Mouse (Mus musculus) liver, embryonic 14.5 days (tissue): ENCODE measurements around the gene Abtb2. TPM values are rescaled to one million over a fixed set of nuclear protein-coding genes. Genes with fewer than 3 reads are reported as not detected.
A peak's percentile ranks its signal among the peaks of the same experiment; 100 is the strongest.

Source experiments
- ATAC-seq: fragments of 200-750 bp; cut with Nextera tagmentation; 2 replicates; pipeline ENCODE4 v1.8.0; 2017; ENCODE audit warnings: moderate number of reproducible peaks, mild to moderate bottlenecking, moderate library complexity; ENCODE audit not compliant: insufficient read depth
- DNase-seq, 3 experiments: peaks; one replicate each; pipeline ENCODE4 v3.0.0-alpha.2; 2012 to 2013; ENCODE audit warnings: low read depth in 3 of 3, low spot score in 3 of 3
- H3K27ac ChIP-seq: fragments of 300-500 bp; sonication (generic); 2 replicates; pipeline ENCODE4 v1.5.1; 2014; ENCODE audit warnings: moderate library complexity, mild to moderate bottlenecking, control low read depth, inconsistent platforms
- H3K27me3 ChIP-seq: fragments of 300-500 bp; sonication (generic); 2 replicates; pipeline ENCODE4 v1.6.1; 2014; ENCODE audit warnings: mild to moderate bottlenecking, low read length, moderate library complexity; ENCODE audit not compliant: control insufficient read depth, insufficient read depth
- H3K36me3 ChIP-seq: fragments of 300-500 bp; sonication (generic); replicated peaks from 2 replicates; pipeline ENCODE4 v1.6.1; 2014; ENCODE audit warnings: low read depth; ENCODE audit not compliant: control insufficient read depth, insufficient read depth
- H3K4me1 ChIP-seq, 2 experiments: fragments of 200-500 bp in 1 of 2; fragments of 300-500 bp in 1 of 2; sonication (generic) in 1 of 2; replicated peaks; 2 replicates each; pipeline ENCODE4 v1.6.1; 2012 to 2014; ENCODE audit warnings: antibody characterized with exemption in 1 of 2, inconsistent platforms in 1 of 2, low read length in 1 of 2; ENCODE audit not compliant: control insufficient read depth in 2 of 2, insufficient read depth in 2 of 2
- H3K4me2 ChIP-seq: fragments of 300-500 bp; sonication (generic); 2 replicates; pipeline ENCODE4 v1.6.1; 2014; ENCODE audit warnings: low read depth, mild to moderate bottlenecking, control low read depth, moderate library complexity
- H3K4me3 ChIP-seq, 2 experiments: fragments of 200-500 bp in 1 of 2; fragments of 300-500 bp in 1 of 2; sonication (generic) in 1 of 2; 2 replicates each; pipeline ENCODE4 v1.5.1; 2012 to 2014; ENCODE audit warnings: low read depth in 2 of 2, low read length in 2 of 2, mild to moderate bottlenecking in 2 of 2, control low read depth in 1 of 2, inconsistent platforms in 1 of 2, moderate library complexity in 1 of 2; ENCODE audit not compliant: insufficient read depth in 1 of 2
- H3K9ac ChIP-seq: fragments of 300-500 bp; sonication (generic); replicated peaks from 2 replicates; pipeline ENCODE4 v1.6.1; 2014; ENCODE audit warnings: mild to moderate bottlenecking, control low read depth, moderate library complexity
- H3K9me3 ChIP-seq: fragments of 300-500 bp; sonication (generic); 2 replicates; pipeline ENCODE4 v1.6.1; 2016; ENCODE audit warnings: low read length, mixed read lengths; ENCODE audit not compliant: control insufficient read depth
- CTCF ChIP-seq: IDR thresholded peaks from 2 replicates; pipeline ENCODE4 v1.5.1; 2016; ENCODE audit warnings: antibody characterized with exemption, low read depth, control low read depth
- EP300 ChIP-seq: IDR thresholded peaks from 2 replicates; pipeline ENCODE4 v1.6.1; 2016; ENCODE audit warnings: antibody characterized with exemption, low read depth
- WGBS: fragments of 180-500 bp; shearing (Covaris S2); extraction: QIAGEN DNeasy Blood & Tissue Kit; methylation state at CpG from one replicate; pipeline ENCODE4 v1.1.7; 2014; ENCODE audit not compliant: insufficient replicate concordance; 5-methylcytosine and 5-hydroxymethylcytosine counted together
- polyA plus RNA-seq, 2 experiments: library from polyadenylated mRNA; depleted of rRNA in 1 of 2; stranded (reverse) in 1 of 2; unstranded in 1 of 2; fragments of >200 nt; fragmentation: Nextera tagmentation in 1 of 2; extraction: Ambion mirVana in 1 of 2; gene quantifications; 2 replicates each; pipeline versions ENCODE4 v1.2.1 to v1.2.3; 2012 to 2014

Abtb2 gene
- polyA plus RNA-seq, 2 experiments: 1.2 to 1.7 TPM

GRCm38 (mm10) chr2:103761993-103762392, 195.9 kb downstream of the Abtb2 start:
- peaks cover 11 to 12% of the 10 kb centered on the region in 2 experiments; a peak in 3 of 4 replicates for H3K4me1 ChIP-seq
- no peak for ATAC-seq
- no peak overlapping the region for H3K9ac ChIP-seq
- no peak for DNase-seq
- H3K27me3 ChIP-seq: no peaks in the 10 kb centered on the region
- TF ChIP-seq EP300 (no peak), CTCF (no peak)
- H3K27ac ChIP-seq: no peak overlapping the region
- 16% methylated on average over 4 of the region's 4 CpGs for WGBS
- peak overlapping the region; percentile 97 for H3K4me2 ChIP-seq
- peak overlapping the region in 1 of 2 experiments; percentile 81; a peak in 2 of 4 replicates for H3K4me3 ChIP-seq
- no peaks in the 10 kb centered on the region for H3K9me3 ChIP-seq
- H3K36me3 ChIP-seq: peaks cover 18% of the 10 kb centered on the region

DNA sequence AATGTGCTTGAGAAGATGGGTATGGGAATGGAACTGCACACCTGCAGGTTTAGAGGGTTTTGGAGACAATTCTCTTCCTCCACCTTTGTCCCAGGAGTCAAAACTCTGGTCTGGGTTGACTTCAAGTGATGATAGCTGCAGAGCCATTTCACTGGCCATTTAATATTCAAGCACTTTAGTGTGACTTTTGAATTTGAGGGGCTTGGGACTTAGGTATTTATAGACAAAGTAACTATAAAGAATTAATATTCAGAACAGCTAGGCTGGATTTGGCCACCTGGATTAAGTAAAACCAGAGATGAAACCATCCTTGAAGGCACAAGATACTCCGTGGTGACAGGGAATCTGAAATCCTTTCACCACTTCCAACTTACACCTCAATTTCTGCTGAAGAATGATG, 196.4 kb downstream of the Abtb2 start:
- WGBS: 39% methylated on average over 1 of the region's 1 CpGs

More for the DNA sequence above, 196.4 kb downstream of the Abtb2 start:
- no peak for ATAC-seq
- Histone ChIP-seq H3K4me2 (peak overlapping the region; percentile 97), H3K27ac (no peak overlapping the region), H3K4me1 (peaks cover 11 to 12% of the 10 kb centered on the region in 2 experiments; a peak in 3 of 4 replicates), H3K4me3 (no peak overlapping the region), H3K36me3 (peaks cover 19% of the 10 kb centered on the region), H3K9me3 (no peaks in the 10 kb centered on the region), H3K9ac (no peak overlapping the region), H3K27me3 (no peaks in the 10 kb centered on the region)
- no peak for DNase-seq
- no peak for TF ChIP-seq EP300
- no peak for TF ChIP-seq CTCF

Other genes starting within 250 kb of the Abtb2 start
- 0.03 and 0.05 TPM in 2 replicates for gene Elf5, start 154.6 kb upstream of the Abtb2 start, polyA plus RNA-seq (2012; rRNA removed)
- gene Elf5, start 154.6 kb upstream of the Abtb2 start, polyA plus RNA-seq (2014; fragmentation: Nextera tagmentation; extraction: Ambion mirVana): 0.19 TPM in 1 of 2 replicates, not detected in the other
- 86.1 and 90.2 TPM in 2 replicates for gene Cat, start 81.2 kb upstream of the Abtb2 start, polyA plus RNA-seq (2012; rRNA removed)
- gene Cat, start 81.2 kb upstream of the Abtb2 start, polyA plus RNA-seq (2014; fragmentation: Nextera tagmentation; extraction: Ambion mirVana): 155 and 161 TPM in 2 replicates
- gene Nat10, start 195.0 kb downstream of the Abtb2 start, polyA plus RNA-seq (2012; rRNA removed): 20.5 and 21.7 TPM in 2 replicates
- gene Nat10, start 195.0 kb downstream of the Abtb2 start, polyA plus RNA-seq (2014; fragmentation: Nextera tagmentation; extraction: Ambion mirVana): 9.1 and 12.9 TPM in 2 replicates
- 53.8 and 71.3 TPM in 2 replicates for gene Caprin1, start 231.3 kb downstream of the Abtb2 start, polyA plus RNA-seq (2012; rRNA removed)
- 118 and 134 TPM in 2 replicates for gene Caprin1, start 231.3 kb downstream of the Abtb2 start, polyA plus RNA-seq (2014; fragmentation: Nextera tagmentation; extraction: Ambion mirVana)